ENCODE assay signal across 17 mouse cellular contexts in the genomic region with DNA sequence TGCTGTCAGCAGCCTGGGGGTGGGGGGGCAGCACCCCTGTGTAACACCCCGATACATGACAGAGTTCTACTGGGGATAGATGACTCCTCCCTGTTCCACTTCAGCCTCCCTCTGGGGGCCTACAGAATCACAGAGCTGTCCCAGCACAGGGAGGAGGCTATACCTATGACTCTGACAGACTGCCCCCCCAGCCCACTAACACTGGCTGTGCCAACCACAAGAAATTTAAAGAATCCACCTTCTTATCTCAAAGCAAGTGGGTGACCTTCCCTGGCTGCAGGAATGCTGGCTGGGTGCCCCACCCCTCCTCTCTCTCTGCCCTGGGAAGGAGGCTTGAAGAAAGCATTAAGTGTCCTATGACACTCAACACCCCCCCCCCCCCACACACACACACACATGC. TPM values are rescaled to one million over a fixed set of nuclear protein-coding genes. Genes with fewer than 3 reads are reported as not detected.
DNase-seq lines count a peak whose midpoint lies in the region; ATAC-seq lines count a peak whose summit lies in the region.
"Had no signal": no experiment of that assay in that cellular context is flagged by ENCODE, and none has a peak within 500 bp of the region (broad histone marks: within the 10 kb centered on the region; RNA-seq: fewer than 3 reads in every experiment).

No protein-coding gene starts in this region.

- peak overlapping the region; percentile 33 for H3K4me2 ChIP-seq in heart, embryonic 12.5 days
- H3K4me2 ChIP-seq in lung, embryonic 16.5 days (ENCODE audit: low read depth, low read length) = peak overlapping the region; percentile 20; the same call in 1 of the 2 replicates
- no peak overlapping the region for H3K4me2 ChIP-seq in forebrain, embryonic 16.5 days (ENCODE audit: low read length)
- H3K4me2 ChIP-seq in midbrain, embryonic 16.5 days (ENCODE audit: low read length) = no peak overlapping the region
- H3K4me2 ChIP-seq: embryonic facial prominence, embryonic 12.5 days had no signal

- H3K9me3 ChIP-seq in heart, embryonic 10.5 days = no peaks in the 10 kb centered on the region
- no peaks in the 10 kb centered on the region for H3K9me3 ChIP-seq in heart, embryonic 12.5 days (replicated peaks)
- no peaks in the 10 kb centered on the region for H3K9me3 ChIP-seq in lung, embryonic 16.5 days (ENCODE audit: control insufficient read depth, low read length)
- H3K9me3 ChIP-seq in forebrain, embryonic 16.5 days (ENCODE audit: control insufficient read depth, low read length) = no peaks in the 10 kb centered on the region
- no peaks in the 10 kb centered on the region for H3K9me3 ChIP-seq in midbrain, embryonic 16.5 days (replicated peaks; ENCODE audit: control insufficient read depth, low read length, poor library complexity, severe bottlenecking)
- H3K9me3 ChIP-seq: embryonic facial prominence, embryonic 12.5 days had no signal

- no peaks in the 10 kb centered on the region for H3K36me3 ChIP-seq in heart, embryonic 10.5 days
- H3K36me3 ChIP-seq in heart, embryonic 12.5 days = no peaks in the 10 kb centered on the region
- H3K36me3 ChIP-seq in lung, embryonic 16.5 days (ENCODE audit: control insufficient read depth, insufficient read depth, low read length) = no peaks in the 10 kb centered on the region
- no peaks in the 10 kb centered on the region for H3K36me3 ChIP-seq in forebrain, embryonic 16.5 days (ENCODE audit: control insufficient read depth, insufficient read depth)
- H3K36me3 ChIP-seq in midbrain, embryonic 16.5 days (ENCODE audit: control insufficient read depth, insufficient read depth, low read length) = no peaks in the 10 kb centered on the region
- H3K36me3 ChIP-seq: embryonic facial prominence, embryonic 12.5 days had no signal

- peaks cover 60% of the 10 kb centered on the region for H3K27me3 ChIP-seq in heart, embryonic 10.5 days (ENCODE audit: insufficient read depth, poor library complexity, severe bottlenecking)
- peaks cover 45% of the 10 kb centered on the region for H3K27me3 ChIP-seq in heart, embryonic 12.5 days (replicated peaks)
- peaks cover 19% of the 10 kb centered on the region for H3K27me3 ChIP-seq in lung, embryonic 16.5 days (ENCODE audit: control insufficient read depth, insufficient read depth, low read depth, low read length)
- peaks cover 6% of the 10 kb centered on the region; the same call in 1 of the 2 replicates for H3K27me3 ChIP-seq in forebrain, embryonic 16.5 days (replicated peaks; ENCODE audit: control insufficient read depth, insufficient read depth, low read length)
- peaks cover 5% of the 10 kb centered on the region for H3K27me3 ChIP-seq in midbrain, embryonic 16.5 days (ENCODE audit: control insufficient read depth, insufficient read depth, low read depth, low read length)

- peaks cover 57% of the 10 kb centered on the region for H3K4me1 ChIP-seq in heart, embryonic 10.5 days
- H3K4me1 ChIP-seq in heart, embryonic 12.5 days (replicated peaks) = peaks cover 52% of the 10 kb centered on the region
- H3K4me1 ChIP-seq in lung, embryonic 16.5 days (replicated peaks; ENCODE audit: control insufficient read depth, insufficient read depth, low read length) = peaks cover 38% of the 10 kb centered on the region
- H3K4me1 ChIP-seq in forebrain, embryonic 16.5 days (replicated peaks; ENCODE audit: control insufficient read depth, insufficient read depth, low read length) = peaks cover 22% of the 10 kb centered on the region
- peaks cover 27% of the 10 kb centered on the region for H3K4me1 ChIP-seq in midbrain, embryonic 16.5 days (ENCODE audit: control insufficient read depth, insufficient read depth, low read length)

- WGBS in heart, embryonic 10.5 days = 22% methylated on average over 1 of the region's 1 CpGs
- WGBS in heart, embryonic 12.5 days = 32% methylated on average over 1 of the region's 1 CpGs
- 73% methylated on average over 1 of the region's 1 CpGs for WGBS in lung, embryonic 16.5 days
- WGBS in forebrain, embryonic 16.5 days = 86% methylated on average over 1 of the region's 1 CpGs
- WGBS in midbrain, embryonic 16.5 days = 86% methylated on average over 1 of the region's 1 CpGs

- no peak overlapping the region for H3K4me3 ChIP-seq in heart, embryonic 10.5 days
- no peak overlapping the region for H3K4me3 ChIP-seq in heart, embryonic 12.5 days
- no peak overlapping the region for H3K4me3 ChIP-seq in lung, embryonic 16.5 days (ENCODE audit: low read length)
- no peak overlapping the region for H3K4me3 ChIP-seq in forebrain, embryonic 16.5 days (replicated peaks; ENCODE audit: low read length)
- H3K4me3 ChIP-seq in midbrain, embryonic 16.5 days (ENCODE audit: low read depth, low read length) = no peak overlapping the region
- H3K4me3 ChIP-seq: embryonic facial prominence, embryonic 12.5 days; myocyte had no signal

- no peak for ATAC-seq in heart, embryonic 12.5 days (ENCODE audit: insufficient number of reproducible peaks, low FRiP score)
- peak; percentile 53 for ATAC-seq in lung, embryonic 16.5 days (ENCODE audit: low read depth)
- ATAC-seq in forebrain, embryonic 16.5 days = no peak
- ATAC-seq in midbrain, embryonic 16.5 days = no peak
- ATAC-seq: forebrain, embryonic 14.5 days; hindbrain, embryonic 16.5 days had no signal

- DNase-seq in heart, embryonic 10.5 days (ENCODE audit: low spot score) = peak; percentile 83
- DNase-seq in heart, adult 8-10 months (ENCODE audit: low spot score) = no peak
- DNase-seq in NIH3T3 (ENCODE audit: low read depth) = peak; percentile 28
- no peak for DNase-seq in cerebellum, postnatal 10 days
- DNase-seq: cerebellum, adult 9-11 months; gastrocnemius, postnatal 14 days; thymus, adult 18-20 months had no signal

- no peak overlapping the region; the same call in 1 of the 2 replicates for H3K27ac ChIP-seq in heart, embryonic 10.5 days
- no peak overlapping the region for H3K27ac ChIP-seq in heart, embryonic 12.5 days (ENCODE audit: poor library complexity, severe bottlenecking)
- peak overlapping the region; percentile 82 for H3K27ac ChIP-seq in lung, embryonic 16.5 days (ENCODE audit: low read length)
- no peak overlapping the region for H3K27ac ChIP-seq in forebrain, embryonic 16.5 days (ENCODE audit: low read length)
- H3K27ac ChIP-seq in midbrain, embryonic 16.5 days (ENCODE audit: low read length) = no peak overlapping the region
- H3K27ac ChIP-seq: embryonic facial prominence, embryonic 12.5 days; macrophage had no signal

- 0 out of 2 replicates have a peak overlapping the region, but pooled peaks have one; percentile 17 for H3K9ac ChIP-seq in heart, embryonic 12.5 days
- H3K9ac ChIP-seq in lung, embryonic 16.5 days (ENCODE audit: low read length) = peak overlapping the region; percentile 11; the same call in 1 of the 2 replicates
- no peak overlapping the region for H3K9ac ChIP-seq in forebrain, embryonic 16.5 days (replicated peaks; ENCODE audit: low read depth, low read length)
- H3K9ac ChIP-seq in midbrain, embryonic 16.5 days (ENCODE audit: low read depth, low read length) = no peak overlapping the region
- H3K9ac ChIP-seq: embryonic facial prominence, embryonic 12.5 days had no signal

RNA-seq across cellular contexts. Expression of gene Fgf18, which starts 4.4 kb away (rescaled TPM):
- 1.1 and 2.6 TPM in 2 replicates for polyA plus RNA-seq in heart, embryonic 10.5 days (2016; fragmentation: Nextera tagmentation; extraction: Ambion mirVana)
- total RNA-seq in heart, adult 8-10 months (2022) = 1 to 10 TPM; 3.0 to 5.6 (median 4.9) TPM
- 2.6 TPM in 2 replicates for polyA plus RNA-seq in heart, embryonic 12.5 days (2016; fragmentation: Nextera tagmentation; extraction: Ambion mirVana)
- 10.8 and 11.3 TPM in 2 replicates for polyA plus RNA-seq in lung, embryonic 16.5 days (2015; fragmentation: Nextera tagmentation; extraction: Ambion mirVana)
- 3.8 and 4.3 TPM in 2 replicates for polyA plus RNA-seq in forebrain, embryonic 16.5 days (2015; fragmentation: Nextera tagmentation; extraction: Ambion mirVana)
- polyA plus RNA-seq in midbrain, embryonic 16.5 days (2015; fragmentation: Nextera tagmentation; extraction: Ambion mirVana) = 2.7 and 4.8 TPM in 2 replicates
- polyA plus RNA-seq: macrophage; small intestine, adult 2 months had no signal

RNA-seq across cellular contexts. Expression of gene Npm1, which starts 20.2 kb away (rescaled TPM):
- polyA plus RNA-seq in heart, embryonic 10.5 days (2016; fragmentation: Nextera tagmentation; extraction: Ambion mirVana) = 705 and 1,033 TPM in 2 replicates
- 100 to 1,000 TPM; 139 to 175 (median 148) TPM for total RNA-seq in heart, adult 8-10 months (2022)
- polyA plus RNA-seq in heart, embryonic 12.5 days (2016; fragmentation: Nextera tagmentation; extraction: Ambion mirVana) = 513 and 525 TPM in 2 replicates
- polyA plus RNA-seq in lung, embryonic 16.5 days (2015; fragmentation: Nextera tagmentation; extraction: Ambion mirVana) = 736 and 786 TPM in 2 replicates
- 479 and 511 TPM in 2 replicates for polyA plus RNA-seq in forebrain, embryonic 16.5 days (2015; fragmentation: Nextera tagmentation; extraction: Ambion mirVana)
- polyA plus RNA-seq in midbrain, embryonic 16.5 days (2015; fragmentation: Nextera tagmentation; extraction: Ambion mirVana) = 349 and 380 TPM in 2 replicates

Comparison
In these comparisons a context has a peak if more than half of its experiments do, and no peak if none do; other contexts are left out.
1. DNase-seq: peak in heart, embryonic 10.5 days (single experiment) and NIH3T3 (single experiment); none in heart, adult 8-10 months (single experiment) and cerebellum, postnatal 10 days (0 of 2).
2. H3K4me2 ChIP-seq: peak in heart, embryonic 12.5 days (single experiment) and lung, embryonic 16.5 days (single experiment); none in forebrain, embryonic 16.5 days (single experiment) and midbrain, embryonic 16.5 days (single experiment).
3. H3K9ac ChIP-seq: peak in heart, embryonic 12.5 days (single experiment) and lung, embryonic 16.5 days (single experiment); none in forebrain, embryonic 16.5 days (single experiment) and midbrain, embryonic 16.5 days (single experiment).